Mouse (Mus musculus) midbrain, embryonic 16.5 days (tissue): Measurements from ENCODE around the gene Rpl39. TPM values are rescaled to one million over a fixed set of nuclear protein-coding genes. Genes with fewer than 3 reads are reported as not detected.
"Not testable (repeated sequence)": the region's sequence is repeated elsewhere in the genome, so short reads cannot be mapped to it uniquely, and the experiment has no call there.

Experiments used
- ATAC-seq: fragments of 200-750 bp; cut with Nextera tagmentation; 2 replicates; pipeline ENCODE4 v1.8.0; 2017; ENCODE audit warnings: moderate TSS enrichment
- H3K27ac ChIP-seq: fragments of 300-500 bp; sonication (generic); 2 replicates; pipeline ENCODE4 v1.5.1; 2014; ENCODE audit warnings: mild to moderate bottlenecking, low read length, mixed read lengths
- H3K27me3 ChIP-seq: fragments of 300-500 bp; sonication (generic); 2 replicates; pipeline ENCODE4 v1.6.1; 2014; ENCODE audit warnings: low read depth, low read length, mixed read lengths; ENCODE audit not compliant: control insufficient read depth, insufficient read depth
- H3K36me3 ChIP-seq: fragments of 300-500 bp; sonication (generic); 2 replicates; pipeline ENCODE4 v1.6.1; 2014; ENCODE audit warnings: mild to moderate bottlenecking, low read length, moderate library complexity, mixed read lengths; ENCODE audit not compliant: control insufficient read depth, insufficient read depth
- H3K4me1 ChIP-seq: fragments of 300-500 bp; sonication (generic); 2 replicates; pipeline ENCODE4 v1.6.1; 2014; ENCODE audit warnings: mild to moderate bottlenecking, low read length, mixed read lengths; ENCODE audit not compliant: control insufficient read depth, insufficient read depth
- H3K4me2 ChIP-seq: fragments of 300-500 bp; sonication (generic); 2 replicates; pipeline ENCODE4 v1.6.1; 2014; ENCODE audit warnings: mild to moderate bottlenecking, low read length, mixed read lengths
- H3K4me3 ChIP-seq: fragments of 300-500 bp; sonication (generic); 2 replicates; pipeline ENCODE4 v1.5.1; 2014; ENCODE audit warnings: low read depth, mild to moderate bottlenecking, low read length, moderate library complexity, mixed read lengths
- H3K9ac ChIP-seq: fragments of 300-500 bp; sonication (generic); 2 replicates; pipeline ENCODE4 v1.6.1; 2014; ENCODE audit warnings: low read depth, low read length, mixed read lengths
- H3K9me3 ChIP-seq: fragments of 300-500 bp; sonication (generic); replicated peaks from 2 replicates; pipeline ENCODE4 v1.6.1; 2014; ENCODE audit warnings: mild to moderate bottlenecking, low read length, mixed read lengths; ENCODE audit not compliant: control insufficient read depth, poor library complexity, severe bottlenecking
- WGBS: fragments of 180-500 bp; shearing (Covaris S2); extraction: QIAGEN DNeasy Blood & Tissue Kit; methylation state at CpG from one replicate; pipeline ENCODE4 v1.1.7; 2014; 5-methylcytosine and 5-hydroxymethylcytosine counted together
- polyA plus RNA-seq: library from polyadenylated mRNA; unstranded; fragments of >200 nt; fragmentation: Nextera tagmentation; extraction: Ambion mirVana; gene quantifications from 2 replicates; pipeline ENCODE4 v1.2.1, GENCODE M21; 2015

Rpl39 gene
- polyA plus RNA-seq, 1 experiment from 2014 or later: 229 TPM

- ATAC-seq, H3K36me3 ChIP-seq, H3K4me1 ChIP-seq, H3K27me3 ChIP-seq, H3K9me3 ChIP-seq, H3K27ac ChIP-seq, H3K9ac ChIP-seq, H3K4me3 ChIP-seq, H3K4me2 ChIP-seq: not testable (repeated sequence)
- WGBS: 74% methylated on average over 3 of the region's 4 CpGs
Observed at GRCm38 (mm10) chrX:37080345-37080744, 4.9 kb downstream of the Rpl39 start.

GRCm38 (mm10) chrX:37076651-37077050, 8.6 kb downstream of the Rpl39 start:
- H3K4me2 ChIP-seq: no peak overlapping the region
- H3K4me3 ChIP-seq: no peak overlapping the region
- H3K4me1 ChIP-seq: no peaks in the 10 kb centered on the region
- H3K9ac ChIP-seq: no peak overlapping the region
- no peaks in the 10 kb centered on the region for H3K36me3 ChIP-seq
- no peaks in the 10 kb centered on the region for H3K9me3 ChIP-seq
- no peak for ATAC-seq
- H3K27ac ChIP-seq: no peak overlapping the region
- WGBS: 84% methylated on average over 8 of the region's 8 CpGs
- no peaks in the 10 kb centered on the region for H3K27me3 ChIP-seq

- WGBS: 42% methylated on average over 9 of the region's 9 CpGs
- Histone ChIP-seq H3K27ac (no peak overlapping the region), H3K9me3 (no peaks in the 10 kb centered on the region), H3K4me3 (no peak overlapping the region), H3K4me1 (no peaks in the 10 kb centered on the region), H3K27me3 (no peaks in the 10 kb centered on the region), H3K9ac (no peak overlapping the region), H3K36me3 (no peaks in the 10 kb centered on the region), H3K4me2 (no peak overlapping the region)
- peak; percentile 76 for ATAC-seq
Observed at GRCm38 (mm10) chrX:37074262-37074892, 10.8 kb downstream of the Rpl39 start.

- no peaks in the 10 kb centered on the region for H3K27me3 ChIP-seq
- H3K27ac ChIP-seq: no peak overlapping the region
- no peak overlapping the region for H3K9ac ChIP-seq
- no peak for ATAC-seq
- H3K4me1 ChIP-seq: no peaks in the 10 kb centered on the region
- H3K9me3 ChIP-seq: no peaks in the 10 kb centered on the region
- H3K4me2 ChIP-seq: no peak overlapping the region
- no peaks in the 10 kb centered on the region for H3K36me3 ChIP-seq
- H3K4me3 ChIP-seq: no peak overlapping the region
- 90% methylated on average over 5 of the region's 5 CpGs for WGBS
Observed at GRCm38 (mm10) chrX:37068766-37069165, 16.4 kb downstream of the Rpl39 start.

GRCm38 (mm10) chrX:37067299-37067698, 17.9 kb downstream of the Rpl39 start:
- Histone ChIP-seq H3K9me3 (no peaks in the 10 kb centered on the region), H3K4me1 (no peaks in the 10 kb centered on the region), H3K36me3 (no peaks in the 10 kb centered on the region), H3K27ac (no peak overlapping the region), H3K4me2 (no peak overlapping the region), H3K27me3 (no peaks in the 10 kb centered on the region), H3K4me3 (no peak overlapping the region), H3K9ac (no peak overlapping the region)
- no peak for ATAC-seq
- 83% methylated on average over 3 of the region's 3 CpGs for WGBS

- no peaks in the 10 kb centered on the region for H3K27me3 ChIP-seq
- H3K9me3 ChIP-seq: no peaks in the 10 kb centered on the region
- no peak overlapping the region for H3K4me3 ChIP-seq
- WGBS: 85% methylated on average over 9 of the region's 9 CpGs
- no peaks in the 10 kb centered on the region for H3K4me1 ChIP-seq
- H3K27ac ChIP-seq: no peak overlapping the region
- no peaks in the 10 kb centered on the region for H3K36me3 ChIP-seq
- H3K9ac ChIP-seq: no peak overlapping the region
- no peak overlapping the region for H3K4me2 ChIP-seq
- no peak for ATAC-seq
Observed at GRCm38 (mm10) chrX:37063902-37064301, 21.3 kb downstream of the Rpl39 start.

- Histone ChIP-seq H3K9ac (peak overlapping the region; percentile 44; the same call in 1 of the 2 replicates), H3K4me2 (peak overlapping the region; percentile 81), H3K9me3 (no peaks in the 10 kb centered on the region), H3K36me3 (no peaks in the 10 kb centered on the region), H3K27me3 (peaks cover 14% of the 10 kb centered on the region), H3K4me3 (peak overlapping the region; percentile 44), H3K27ac (no peak overlapping the region), H3K4me1 (peaks cover 6% of the 10 kb centered on the region; the same call in 1 of the 2 replicates)
- peak; percentile 51 for ATAC-seq
- 17% methylated on average over 59 of the region's 70 CpGs for WGBS
Observed at GRCm38 (mm10) chrX:37048890-37049823, 36.0 kb downstream of the Rpl39 start.

- ATAC-seq: 0 out of 2 replicates have a peak, but pooled peaks have one; percentile 25
- no peaks in the 10 kb centered on the region for H3K36me3 ChIP-seq
- H3K4me1 ChIP-seq: peaks cover 6% of the 10 kb centered on the region; the same call in 1 of the 2 replicates
- peaks cover 14% of the 10 kb centered on the region for H3K27me3 ChIP-seq
- H3K27ac ChIP-seq: no peak within 1 kb of the TSS
- 16% methylated on average over 36 of the region's 38 CpGs for WGBS
- peak within 1 kb of the TSS; percentile 44; the same call in 1 of the 2 replicates for H3K9ac ChIP-seq
- H3K4me3 ChIP-seq: peak within 1 kb of the TSS; percentile 44
- no peaks in the 10 kb centered on the region for H3K9me3 ChIP-seq
- peak within 1 kb of the TSS; percentile 81 for H3K4me2 ChIP-seq
Observed at GRCm38 (mm10) chrX:37048066-37048889, 36.9 kb downstream of the Rpl39 start, which contains the start of gene Sowahd. Gene Sowahd (plus strand): TSS chrX:37048845.
